Mouse (Mus musculus) heart, adult 2 months (tissue): ENCODE measurements at regions not wholly inside any gene's neighbourhood (a gene's known extent, or its start where the extent isn't known, plus 50 kb on each side); places are given as distances from the start of the nearest gene placed in this dataset.

Experiments used
- CTCF ChIP-seq: fragments of 200-600 bp; IDR thresholded peaks from 2 replicates; pipeline ENCODE4 v1.8.1; 2022; ENCODE audit warnings: antibody characterized with exemption, mild to moderate bottlenecking, moderate library complexity
- EP300 ChIP-seq: fragments of 200-500 bp; IDR thresholded peaks from 2 replicates; pipeline ENCODE4 v1.6.1; 2011; ENCODE audit warnings: low read depth, low read length, control low read depth; ENCODE audit not compliant: insufficient read depth
- POLR2A ChIP-seq: fragments of 200-500 bp; IDR thresholded peaks from 2 replicates; pipeline ENCODE4 v1.6.1; 2011; ENCODE audit warnings: mild to moderate bottlenecking, low read depth, low read length, control low read depth; ENCODE audit not compliant: insufficient read depth

DNA sequence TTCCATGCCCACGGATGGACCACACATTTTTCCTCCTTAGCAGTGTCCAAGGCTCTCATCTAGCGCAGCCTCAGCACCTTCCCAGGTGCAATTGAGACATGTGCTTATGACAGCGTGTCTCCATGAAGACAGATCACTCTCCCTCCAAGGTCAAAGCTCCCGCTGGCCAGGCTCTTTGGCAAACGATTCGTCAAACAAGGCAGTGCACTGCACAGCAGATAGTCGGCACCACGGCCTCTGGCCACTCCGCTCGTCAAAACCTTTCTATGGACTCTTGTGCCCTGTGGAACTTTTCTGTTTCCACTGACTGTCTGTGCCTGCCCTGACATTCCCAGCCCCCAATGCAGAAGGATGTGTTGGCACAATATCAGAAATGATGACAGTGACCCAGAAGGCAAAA, 208.7 kb upstream of the N4bp1 start:
- TF ChIP-seq POLR2A (no peak), CTCF (no peak), EP300 (no peak)
